Mouse (Mus musculus) forebrain, embryonic 16.5 days (tissue): Measurements from ENCODE around the gene Arl4c. TPM values are rescaled to one million over a fixed set of nuclear protein-coding genes. Genes with fewer than 3 reads are reported as not detected.
A peak's percentile ranks its signal among the peaks of the same experiment; 100 is the strongest.

Experiments
- ATAC-seq: fragments of 200-750 bp; cut with Nextera tagmentation; 2 replicates; pipeline ENCODE4 v1.8.0; 2017; ENCODE audit warnings: mild to moderate bottlenecking, moderate library complexity
- H3K27ac ChIP-seq: fragments of 300-500 bp; sonication (generic); 2 replicates; pipeline ENCODE4 v1.5.1; 2014; ENCODE audit warnings: low read length, control low read depth
- H3K27me3 ChIP-seq: fragments of 300-500 bp; sonication (generic); replicated peaks from 2 replicates; pipeline ENCODE4 v1.6.1; 2014; ENCODE audit warnings: low read length; ENCODE audit not compliant: control insufficient read depth, insufficient read depth
- H3K36me3 ChIP-seq: fragments of 300-500 bp; sonication (generic); 2 replicates; pipeline ENCODE4 v1.6.1; 2014; ENCODE audit not compliant: control insufficient read depth, insufficient read depth
- H3K4me1 ChIP-seq: fragments of 300-500 bp; sonication (generic); replicated peaks from 2 replicates; pipeline ENCODE4 v1.6.1; 2014; ENCODE audit warnings: low read length; ENCODE audit not compliant: control insufficient read depth, insufficient read depth
- H3K4me2 ChIP-seq: fragments of 300-500 bp; sonication (generic); 2 replicates; pipeline ENCODE4 v1.6.1; 2014; ENCODE audit warnings: mild to moderate bottlenecking, low read length, control low read depth
- H3K4me3 ChIP-seq: fragments of 300-500 bp; sonication (generic); replicated peaks from 2 replicates; pipeline ENCODE4 v1.5.1; 2014; ENCODE audit warnings: mild to moderate bottlenecking, low read length, control low read depth
- H3K9ac ChIP-seq: fragments of 300-500 bp; sonication (generic); replicated peaks from 2 replicates; pipeline ENCODE4 v1.6.1; 2014; ENCODE audit warnings: low read depth, low read length, control low read depth
- H3K9me3 ChIP-seq: fragments of 300-500 bp; sonication (generic); 2 replicates; pipeline ENCODE4 v1.6.1; 2016; ENCODE audit warnings: low read length; ENCODE audit not compliant: control insufficient read depth
- WGBS: fragments of 180-500 bp; shearing (Covaris S2); extraction: QIAGEN DNeasy Blood & Tissue Kit; methylation state at CpG from one replicate; pipeline ENCODE4 v1.1.7; 2014; 5-methylcytosine and 5-hydroxymethylcytosine counted together
- polyA plus RNA-seq: library from polyadenylated mRNA; unstranded; fragments of >200 nt; fragmentation: Nextera tagmentation; extraction: Ambion mirVana; gene quantifications from 2 replicates; pipeline ENCODE4 v1.2.1, GENCODE M21; 2015

The Arl4c gene
- polyA plus RNA-seq, 1 experiment from 2014 or later: 37.1 TPM

DNA sequence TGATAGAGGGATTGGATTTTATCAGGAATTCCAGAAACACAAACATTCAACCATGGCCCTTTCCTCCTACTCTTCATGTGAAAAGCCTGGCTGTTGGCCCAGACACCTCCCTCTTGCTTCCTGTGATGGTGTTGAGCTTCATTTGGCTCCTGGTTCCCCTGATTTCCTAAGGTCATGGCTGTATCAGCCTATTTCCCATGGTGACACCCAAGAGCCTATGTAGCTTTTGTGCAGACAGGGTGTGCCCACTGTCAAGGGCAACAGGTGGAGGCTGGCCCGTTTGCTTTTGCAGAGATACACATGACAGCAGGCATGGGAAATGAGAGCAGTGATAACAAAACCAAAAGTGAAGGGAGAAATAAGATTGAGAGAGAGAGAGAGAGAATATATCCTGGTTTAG lies 76.8 kb downstream of the Arl4c start:
- 91% methylated on average over 1 of the region's 1 CpGs for WGBS
- Histone ChIP-seq H3K36me3 (no peaks in the 10 kb centered on the region), H3K4me2 (no peak overlapping the region), H3K27ac (no peak overlapping the region), H3K27me3 (no peaks in the 10 kb centered on the region), H3K9me3 (no peaks in the 10 kb centered on the region), H3K4me3 (no peak overlapping the region), H3K9ac (no peak overlapping the region), H3K4me1 (peaks cover 16% of the 10 kb centered on the region)
- ATAC-seq: no peak

DNA sequence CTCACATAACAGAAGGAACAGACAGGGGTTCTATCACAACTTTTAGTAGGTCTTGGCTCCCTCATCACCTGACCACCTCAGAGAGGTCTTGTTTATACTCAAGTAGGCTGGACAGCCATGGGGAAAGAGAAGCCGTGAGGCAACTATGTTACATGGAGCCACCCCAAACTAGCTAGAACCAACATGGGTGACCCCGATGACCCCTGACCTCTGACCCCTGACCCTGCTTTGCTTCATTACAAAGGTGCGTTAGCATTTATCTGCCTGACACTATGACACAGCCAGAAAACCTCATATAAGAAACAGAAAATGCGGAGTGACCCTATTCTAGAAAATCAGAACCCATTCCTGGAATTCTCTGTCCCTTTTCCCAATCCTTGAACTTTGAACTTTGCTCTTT lies 77.6 kb downstream of the Arl4c start:
- peaks cover 16% of the 10 kb centered on the region for H3K4me1 ChIP-seq
- 94% methylated on average over 4 of the region's 4 CpGs for WGBS
- ATAC-seq: no peak
- no peaks in the 10 kb centered on the region for H3K36me3 ChIP-seq
- H3K9ac ChIP-seq: no peak overlapping the region
- peak overlapping the region; percentile 74; the same call in 1 of the 2 replicates for H3K27ac ChIP-seq
- H3K4me2 ChIP-seq: no peak overlapping the region
- no peaks in the 10 kb centered on the region for H3K27me3 ChIP-seq
- no peaks in the 10 kb centered on the region for H3K9me3 ChIP-seq
- no peak overlapping the region for H3K4me3 ChIP-seq

DNA sequence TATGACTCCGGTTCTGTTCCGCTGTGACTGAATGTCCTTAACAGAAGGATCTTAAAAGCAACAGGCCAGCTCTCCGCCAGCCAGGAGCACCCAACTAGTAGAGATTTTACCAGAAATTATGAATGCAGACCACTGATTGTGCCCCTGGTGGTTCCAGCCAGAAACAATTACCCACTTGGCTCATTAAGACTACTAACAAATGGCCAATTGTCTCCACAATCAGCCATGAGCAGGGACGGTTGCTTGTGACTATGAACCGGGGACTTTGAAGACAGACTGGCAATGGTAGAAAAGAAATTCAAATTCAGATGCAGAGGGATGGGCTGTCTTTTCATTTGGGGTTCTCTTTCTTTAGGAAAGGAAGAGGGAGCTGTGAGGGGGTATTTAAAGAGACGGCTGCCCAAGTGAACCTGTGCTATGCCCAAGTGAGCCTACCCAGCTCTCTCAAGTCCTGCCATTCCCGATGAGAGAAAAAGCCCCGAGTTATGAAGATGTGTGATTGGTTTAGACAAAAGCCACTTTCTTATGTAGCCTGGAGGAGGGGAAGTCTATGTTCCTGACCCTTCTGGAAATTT lies 78.4 kb downstream of the Arl4c start:
- peak; percentile 87 for ATAC-seq
- no peak overlapping the region for H3K4me3 ChIP-seq
- H3K9me3 ChIP-seq: no peaks in the 10 kb centered on the region
- H3K4me2 ChIP-seq: no peak overlapping the region
- no peaks in the 10 kb centered on the region for H3K36me3 ChIP-seq
- H3K4me1 ChIP-seq: peaks cover 16% of the 10 kb centered on the region
- whole genome bisulfite sequencing: 14% methylated on average over 8 of the region's 8 CpGs
- no peak overlapping the region for H3K9ac ChIP-seq
- no peaks in the 10 kb centered on the region for H3K27me3 ChIP-seq
- peak overlapping the region; percentile 79 for H3K27ac ChIP-seq

Other genes with a start within 250 kb of the Arl4c start
- gene Glrp1, start 192.2 kb downstream of the Arl4c start, polyA plus RNA-seq: not detected in 2 replicates